Comparison of ENCODE assay signal across 17 mouse cellular contexts in genomic region chr3:106492723-106493122, GRCm38 (mm10). TPM values are rescaled to one million over a fixed set of nuclear protein-coding genes. Genes with fewer than 3 reads are reported as not detected.
DNase-seq lines count a peak whose midpoint lies in the region; ATAC-seq and TF ChIP-seq lines count a peak whose summit lies in the region.
"Had no signal": no experiment of that assay in that cellular context is flagged by ENCODE, and none has a peak within 500 bp of the region (broad histone marks: within the 10 kb centered on the region; RNA-seq: fewer than 3 reads in every experiment).

No protein-coding gene starts in this region.

- peak overlapping the region; percentile 60; the same call in 1 of the 2 replicates for H3K27ac ChIP-seq in liver, embryonic 13.5 days
- H3K27ac ChIP-seq in small intestine, adult 2 months (ENCODE audit: insufficient read depth, low read depth, low read length), result peak overlapping the region; percentile 79
- H3K27ac ChIP-seq in heart, embryonic 11.5 days (ENCODE audit: low read depth, low read length), result no peak overlapping the region
- H3K27ac ChIP-seq in forebrain, embryonic 10.5 days, result no peak overlapping the region
- H3K27ac ChIP-seq: embryonic facial prominence, embryonic 13.5 days; hindbrain, embryonic 14.5 days; kidney, embryonic 15.5 days; layer of hippocampus, adult 2 months; neural tube, embryonic 15.5 days had no signal

- H3K4me1 ChIP-seq in liver, embryonic 13.5 days (replicated peaks), result peaks cover 70% of the 10 kb centered on the region
- peaks cover 39% of the 10 kb centered on the region for H3K4me1 ChIP-seq in small intestine, adult 2 months (ENCODE audit: control insufficient read depth, insufficient read depth, insufficient read length, low read length)
- H3K4me1 ChIP-seq in heart, embryonic 11.5 days (ENCODE audit: control insufficient read depth, insufficient read depth, low read length), result peaks cover 9% of the 10 kb centered on the region; the same call in 1 of the 2 replicates
- no peaks in the 10 kb centered on the region for H3K4me1 ChIP-seq in forebrain, embryonic 10.5 days
- H3K4me1 ChIP-seq: embryonic facial prominence, embryonic 13.5 days; neural tube, embryonic 15.5 days had no signal

- no peaks in the 10 kb centered on the region for H3K27me3 ChIP-seq in liver, embryonic 13.5 days
- H3K27me3 ChIP-seq in small intestine, adult 2 months (ENCODE audit: control insufficient read depth, insufficient read depth, low read length), result no peaks in the 10 kb centered on the region
- H3K27me3 ChIP-seq in heart, embryonic 11.5 days (ENCODE audit: control insufficient read depth, insufficient read depth, low read length), result no peaks in the 10 kb centered on the region
- H3K27me3 ChIP-seq in forebrain, embryonic 10.5 days (ENCODE audit: poor library complexity, severe bottlenecking), result no peaks in the 10 kb centered on the region
- H3K27me3 ChIP-seq: CH12.LX; embryonic facial prominence, embryonic 13.5 days; kidney, embryonic 15.5 days; megakaryocyte, embryonic 14.5 days; neural tube, embryonic 15.5 days had no signal

- TF ChIP-seq POLR2A in small intestine, adult 2 months (IDR thresholded peaks at IDR 0.05; ENCODE audit: low read depth, low read length), result no peak

- no peak overlapping the region for H3K9ac ChIP-seq in liver, embryonic 13.5 days
- no peak overlapping the region for H3K9ac ChIP-seq in heart, embryonic 11.5 days (ENCODE audit: low read depth, low read length)
- H3K9ac ChIP-seq: embryonic facial prominence, embryonic 13.5 days; hindbrain, embryonic 14.5 days; kidney, embryonic 15.5 days; neural tube, embryonic 15.5 days had no signal

- ATAC-seq in CD4-positive, CD25-positive, alpha-beta regulatory T cell, adult 4 months, result peak; percentile 38
- ATAC-seq in liver, embryonic 13.5 days (ENCODE audit: low read depth), result peak; percentile 59
- no peak for ATAC-seq in heart, embryonic 11.5 days (replicated peaks; ENCODE audit: insufficient number of reproducible peaks, low FRiP score, low TSS enrichment)

- no peak overlapping the region for H3K4me3 ChIP-seq in liver, embryonic 13.5 days (replicated peaks)
- no peak overlapping the region for H3K4me3 ChIP-seq in small intestine, adult 2 months (ENCODE audit: low read depth, low read length)
- no peak overlapping the region for H3K4me3 ChIP-seq in heart, embryonic 11.5 days (ENCODE audit: low read depth, low read length)
- no peak overlapping the region for H3K4me3 ChIP-seq in forebrain, embryonic 10.5 days
- H3K4me3 ChIP-seq: embryonic facial prominence, embryonic 13.5 days; kidney, embryonic 15.5 days; layer of hippocampus, adult 2 months; neural tube, embryonic 15.5 days had no signal

- no peaks in the 10 kb centered on the region for H3K9me3 ChIP-seq in liver, embryonic 13.5 days (replicated peaks)
- H3K9me3 ChIP-seq in heart, embryonic 11.5 days (replicated peaks; ENCODE audit: control insufficient read depth, low read length), result no peaks in the 10 kb centered on the region
- H3K9me3 ChIP-seq in forebrain, embryonic 10.5 days, result no peaks in the 10 kb centered on the region
- H3K9me3 ChIP-seq: embryonic facial prominence, embryonic 13.5 days; kidney, embryonic 15.5 days; megakaryocyte, embryonic 14.5 days; neural tube, embryonic 15.5 days had no signal

- no peaks in the 10 kb centered on the region for H3K36me3 ChIP-seq in liver, embryonic 13.5 days
- H3K36me3 ChIP-seq in small intestine, adult 2 months (ENCODE audit: control insufficient read depth, insufficient read depth, low read length), result peaks cover 36% of the 10 kb centered on the region
- no peaks in the 10 kb centered on the region for H3K36me3 ChIP-seq in heart, embryonic 11.5 days (ENCODE audit: control insufficient read depth, insufficient read depth, low read length)
- H3K36me3 ChIP-seq in forebrain, embryonic 10.5 days (replicated peaks), result no peaks in the 10 kb centered on the region
- H3K36me3 ChIP-seq: embryonic facial prominence, embryonic 13.5 days; kidney, embryonic 15.5 days; neural tube, embryonic 15.5 days had no signal

- 12% methylated on average over 1 of the region's 1 CpGs for whole genome bisulfite sequencing in liver, embryonic 13.5 days (ENCODE audit: insufficient replicate concordance)
- WGBS in small intestine, adult 2 months, result 55% methylated on average over 1 of the region's 1 CpGs
- WGBS in heart, embryonic 11.5 days (ENCODE audit: insufficient replicate concordance), result 48% methylated on average over 1 of the region's 1 CpGs
- WGBS in forebrain, embryonic 10.5 days, result 97% methylated on average over 1 of the region's 1 CpGs

- H3K4me2 ChIP-seq in liver, embryonic 13.5 days, result no peak overlapping the region
- H3K4me2 ChIP-seq in heart, embryonic 11.5 days, result no peak overlapping the region
- H3K4me2 ChIP-seq: embryonic facial prominence, embryonic 13.5 days; hindbrain, embryonic 14.5 days; kidney, embryonic 15.5 days; neural tube, embryonic 15.5 days had no signal

- TF ChIP-seq CTCF in small intestine, adult 2 months (IDR thresholded peaks at IDR 0.05; ENCODE audit: extremely low read depth, insufficient read length, insufficient replicate concordance, low read depth, low read length), result no peak

- peak; percentile 24 for DNase-seq in c-Kit-positive CD71-positive TER-119-positive erythroid progenitor cells, embryonic 14.5 days (ENCODE audit: low spot score)
- no peak for DNase-seq in liver, embryonic 13.5 days
- DNase-seq in forebrain, embryonic 10.5 days (ENCODE audit: extremely low spot score, low spot score), result no peak
- DNase-seq in cerebellum, postnatal 4 days (ENCODE audit: low spot score in 2 of 2), result no peak
- DNase-seq: cerebellum, adult 11 months; heart, adult 11 months; thymus, postnatal 36 days had no signal

RNA-seq across cellular contexts. Expression of gene Dennd2d, which starts 10.5 kb away (rescaled TPM):
- 100 to 1,000 TPM; 189 to 222 TPM for polyA plus RNA-seq in CD4-positive, CD25-positive, alpha-beta regulatory T cell, adult 4 months (2017; shearing (Covaris generic))
- polyA plus RNA-seq in liver, embryonic 13.5 days (2015; fragmentation: Nextera tagmentation; extraction: Ambion mirVana), result 3.4 and 3.5 TPM in 2 replicates
- 9.1 and 16.7 TPM in 2 replicates for polyA plus RNA-seq in small intestine, adult 2 months (2012; rRNA removed)
- 2.0 and 2.8 TPM in 2 replicates for polyA plus RNA-seq in heart, embryonic 11.5 days (2014; fragmentation: Nextera tagmentation; extraction: Ambion mirVana)
- polyA plus RNA-seq in forebrain, embryonic 10.5 days (2016; fragmentation: Nextera tagmentation; extraction: Ambion mirVana), result 1.2 and 2.0 TPM in 2 replicates

RNA-seq across cellular contexts. Expression of gene Dram2, which starts 54.9 kb away (rescaled TPM):
- 10 to 100 TPM; 51.9 to 57.7 TPM for polyA plus RNA-seq in CD4-positive, CD25-positive, alpha-beta regulatory T cell, adult 4 months (2017; shearing (Covaris generic))
- 28.7 and 32.1 TPM in 2 replicates for polyA plus RNA-seq in liver, embryonic 13.5 days (2015; fragmentation: Nextera tagmentation; extraction: Ambion mirVana)
- 12.9 and 21.5 TPM in 2 replicates for polyA plus RNA-seq in small intestine, adult 2 months (2012; rRNA removed)
- 59.7 and 64.9 TPM in 2 replicates for polyA plus RNA-seq in heart, embryonic 11.5 days (2014; fragmentation: Nextera tagmentation; extraction: Ambion mirVana)
- 33.2 and 33.4 TPM in 2 replicates for polyA plus RNA-seq in forebrain, embryonic 10.5 days (2016; fragmentation: Nextera tagmentation; extraction: Ambion mirVana)

RNA-seq across cellular contexts. Expression of gene Cept1, which starts 54.9 kb away (rescaled TPM):
- polyA plus RNA-seq in CD4-positive, CD25-positive, alpha-beta regulatory T cell, adult 4 months (2017; shearing (Covaris generic)), result 10 to 100 TPM; 94.7 to 98.3 TPM
- 26.1 and 33.0 TPM in 2 replicates for polyA plus RNA-seq in liver, embryonic 13.5 days (2015; fragmentation: Nextera tagmentation; extraction: Ambion mirVana)
- polyA plus RNA-seq in small intestine, adult 2 months (2012; rRNA removed), result 3.9 and 13.2 TPM in 2 replicates
- 34.8 and 35.5 TPM in 2 replicates for polyA plus RNA-seq in heart, embryonic 11.5 days (2014; fragmentation: Nextera tagmentation; extraction: Ambion mirVana)
- polyA plus RNA-seq in forebrain, embryonic 10.5 days (2016; fragmentation: Nextera tagmentation; extraction: Ambion mirVana), result 37.2 and 40.5 TPM in 2 replicates

Comparison
In these comparisons a context has a peak if more than half of its experiments do, and no peak if none do; other contexts are left out.
1. H3K27ac ChIP-seq: peak in liver, embryonic 13.5 days (single experiment) and small intestine, adult 2 months (single experiment); none in heart, embryonic 11.5 days (single experiment) and forebrain, embryonic 10.5 days (single experiment).
2. RNA of gene Dennd2d, which starts 10.5 kb away (polyA plus RNA-seq): 189 to 222 TPM in CD4-positive, CD25-positive, alpha-beta regulatory T cell, adult 4 months; 9.1 to 16.7 TPM in small intestine, adult 2 months, 3.4 to 3.5 TPM in liver, embryonic 13.5 days, 2.0 to 2.8 TPM in heart, embryonic 11.5 days and 1.2 to 2.0 TPM in forebrain, embryonic 10.5 days; every median in the first group is over 10 times any median in the second.